Mouse (Mus musculus) central nervous system, embryonic 18 days (tissue): ENCODE results near the gene Usp46. TPM values are rescaled to one million over a fixed set of nuclear protein-coding genes. Genes with fewer than 3 reads are reported as not detected.

Source experiments
- polyA plus RNA-seq: library from polyadenylated mRNA; depleted of rRNA; stranded (reverse); fragments of >200 nt; gene quantifications from 2 replicates; pipeline ENCODE4 v1.2.3, GENCODE M21; 2012; rRNA removed

Usp46 gene
- polyA plus RNA-seq, result 28.9 and 30.0 TPM in 2 replicates

DNA sequence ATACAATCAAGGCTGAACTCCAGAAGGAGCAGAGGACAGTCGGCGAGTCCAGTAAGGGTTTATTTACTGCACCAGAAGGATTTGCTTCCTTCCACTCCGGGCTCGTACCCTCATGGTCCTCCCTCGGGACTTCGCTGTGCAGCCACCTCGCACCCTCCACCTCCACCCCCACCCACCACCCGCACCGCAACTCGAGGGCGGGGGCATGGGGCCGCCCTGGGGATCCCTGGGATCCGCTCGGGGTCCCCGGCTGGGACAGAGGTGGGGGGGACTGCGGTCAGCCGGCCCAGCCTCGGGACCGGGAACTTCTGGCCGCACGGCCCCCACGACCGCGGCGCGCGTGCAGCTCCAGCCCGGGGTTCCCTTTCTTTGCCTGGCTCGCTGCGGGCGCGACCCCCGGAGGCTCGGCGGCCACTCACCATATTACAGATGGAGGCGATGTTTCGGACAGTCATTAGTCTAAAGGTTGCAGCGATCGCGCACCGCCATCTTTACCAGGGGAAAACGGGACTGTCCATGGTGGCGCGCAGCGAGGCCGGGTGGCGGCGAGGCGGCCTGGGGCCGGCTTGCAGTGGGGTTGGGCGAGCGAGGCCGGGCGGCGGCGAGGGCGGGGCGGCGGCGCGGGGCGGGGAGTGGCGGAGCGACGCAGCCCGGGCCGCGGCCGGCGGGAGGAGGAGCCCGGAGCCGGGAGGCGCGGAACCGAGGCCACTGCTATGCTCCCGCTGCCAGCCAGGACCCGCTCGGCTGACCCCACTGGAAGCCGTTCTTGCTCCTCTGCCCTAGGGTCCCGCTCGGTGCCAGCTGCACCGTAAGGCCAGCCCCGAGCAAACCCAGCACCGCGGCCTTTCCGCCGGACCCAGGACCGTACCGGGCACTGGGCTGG, at the start of gene Usp46:
Gene Usp46, minus strand, starts transcription at position 601 of the 883 bp plus-strand sequence.

Other genes with a start within 250 kb of the Usp46 start
- gene Rasl11b, start 126.9 kb upstream of the Usp46 start, polyA plus RNA-seq, result 30.0 and 34.4 TPM in 2 replicates